ENCODE assay signal across 12 mouse cellular contexts in genomic region chr16:3577658-3578057, GRCm38 (mm10). TPM values are rescaled to one million over a fixed set of nuclear protein-coding genes. Genes with fewer than 3 reads are reported as not detected.
"Had no signal": no experiment of that assay in that cellular context is flagged by ENCODE, and none has a peak within 500 bp of the region (broad histone marks: within the 10 kb centered on the region; RNA-seq: fewer than 3 reads in every experiment).

No protein-coding gene starts in this region.

RNA-seq across cellular contexts. Expression of gene Olfr161, which starts 13.2 kb away (rescaled TPM):
- polyA plus RNA-seq: neural tube, embryonic 13.5 days; neural tube, embryonic 14.5 days; neural tube, embryonic 15.5 days; small intestine, adult 2 months; spleen, adult 2 months; stomach, embryonic 14.5 days; stomach, embryonic 15.5 days; stomach, embryonic 16.5 days; stomach, postnatal 0 days; thymus, adult 2 months; thymus, postnatal 0 days; urinary bladder, adult 2 months had no signal
